Mouse (Mus musculus) liver, embryonic 16.5 days (tissue): ENCODE measurements around the gene Tnnc1. TPM values are rescaled to one million over a fixed set of nuclear protein-coding genes. Genes with fewer than 3 reads are reported as not detected.
A peak's percentile ranks its signal among the peaks of the same experiment; 100 is the strongest.

Experiments
- ATAC-seq: fragments of 200-750 bp; cut with Nextera tagmentation; 2 replicates; pipeline ENCODE4 v1.8.0; 2017; ENCODE audit warnings: low read depth, mild to moderate bottlenecking, moderate number of reproducible peaks, moderate library complexity
- H3K27ac ChIP-seq: fragments of 300-500 bp; sonication (generic); 2 replicates; pipeline ENCODE4 v1.5.1; 2014; ENCODE audit warnings: mild to moderate bottlenecking, low read length
- H3K27me3 ChIP-seq: fragments of 300-500 bp; sonication (generic); 2 replicates; pipeline ENCODE4 v1.6.1; 2014; ENCODE audit warnings: low read depth, low read length, mixed read lengths; ENCODE audit not compliant: control insufficient read depth, insufficient read depth
- H3K36me3 ChIP-seq: fragments of 300-500 bp; sonication (generic); 2 replicates; pipeline ENCODE4 v1.6.1; 2014; ENCODE audit warnings: mild to moderate bottlenecking; ENCODE audit not compliant: control insufficient read depth, insufficient read depth
- H3K4me1 ChIP-seq: fragments of 300-500 bp; sonication (generic); 2 replicates; pipeline ENCODE4 v1.6.1; 2014; ENCODE audit warnings: low read depth, low read length, mixed read lengths; ENCODE audit not compliant: control insufficient read depth
- H3K4me2 ChIP-seq: fragments of 300-500 bp; sonication (generic); 2 replicates; pipeline ENCODE4 v1.6.1; 2014; ENCODE audit warnings: low read depth, low read length, mixed read lengths
- H3K4me3 ChIP-seq: fragments of 300-500 bp; sonication (generic); 2 replicates; pipeline ENCODE4 v1.5.1; 2014; ENCODE audit warnings: low read depth, mild to moderate bottlenecking, low read length
- H3K9ac ChIP-seq: fragments of 300-500 bp; sonication (generic); 2 replicates; pipeline ENCODE4 v1.6.1; 2014; ENCODE audit warnings: low read depth, low read length
- H3K9me3 ChIP-seq: fragments of 300-500 bp; sonication (generic); replicated peaks from 2 replicates; pipeline ENCODE4 v1.6.1; 2016; ENCODE audit warnings: low read length; ENCODE audit not compliant: control insufficient read depth
- WGBS: fragments of 180-500 bp; shearing (Covaris S2); extraction: QIAGEN DNeasy Blood & Tissue Kit; methylation state at CpG from one replicate; pipeline ENCODE4 v1.1.7; 2014; ENCODE audit not compliant: insufficient replicate concordance; 5-methylcytosine and 5-hydroxymethylcytosine counted together
- polyA plus RNA-seq: library from polyadenylated mRNA; unstranded; fragments of >200 nt; fragmentation: Nextera tagmentation; extraction: Ambion mirVana; gene quantifications from 2 replicates; pipeline ENCODE4 v1.2.1, GENCODE M21; 2015

Gene Tnnc1
- polyA plus RNA-seq, 1 experiment from 2014 or later = 93.1 TPM

DNA sequence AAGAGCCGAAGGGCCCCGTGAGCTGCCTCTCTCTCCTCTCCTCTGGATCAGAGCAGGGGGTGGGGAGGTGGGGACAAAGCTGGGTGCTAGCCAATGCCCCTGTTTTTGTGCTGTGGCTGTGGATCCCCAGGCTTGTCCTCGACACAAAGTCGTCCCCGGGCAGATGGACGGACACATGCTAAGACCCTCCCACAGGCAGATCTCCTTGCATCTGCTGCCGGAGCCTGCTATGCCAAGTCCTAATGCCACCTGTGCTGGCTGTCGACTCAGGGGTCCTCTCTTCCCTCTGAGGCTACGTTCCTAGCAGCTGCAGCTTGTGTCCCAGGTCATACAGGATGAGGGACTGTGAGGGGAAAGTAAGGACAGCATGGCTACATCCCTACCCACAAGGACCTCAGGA, 41.3 kb upstream of the Tnnc1 start:
- WGBS = 49% methylated on average over 9 of the region's 9 CpGs

DNA sequence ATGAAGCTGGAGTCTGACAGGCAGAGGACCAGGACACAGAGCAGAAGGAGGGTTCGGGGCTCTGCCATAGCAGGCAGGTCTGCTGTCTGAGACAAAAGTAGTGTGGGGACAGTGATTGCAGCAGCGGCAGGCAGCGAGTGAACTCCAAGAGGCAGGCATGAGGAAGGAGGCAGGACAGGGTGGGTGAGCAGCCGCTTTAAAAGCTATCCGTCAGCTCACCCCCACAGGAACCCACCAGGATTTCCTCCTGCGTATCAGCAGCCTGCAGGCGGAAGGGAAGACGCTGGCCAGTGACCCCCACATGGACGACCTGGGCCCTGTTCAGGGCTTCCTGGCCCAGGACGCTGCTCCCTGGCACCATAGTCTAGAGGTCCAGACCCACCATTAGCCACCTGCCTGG, 39.7 kb upstream of the Tnnc1 start, which contains the start of gene Stab1:
Gene Stab1 (minus strand): TSS at position 217 of the 400 bp plus-strand sequence.
- Histone ChIP-seq H3K4me2 (no peak within 1 kb of the TSS), H3K27ac (no peak within 1 kb of the TSS), H3K4me3 (peak within 1 kb of the TSS; percentile 5), H3K36me3 (peaks cover 25% of the 10 kb centered on the region), H3K9me3 (no peaks in the 10 kb centered on the region), H3K27me3 (no peaks in the 10 kb centered on the region), H3K4me1 (peaks cover 19% of the 10 kb centered on the region), H3K9ac (no peak within 1 kb of the TSS)
- peak; percentile 12; the same call in 1 of the 2 replicates for ATAC-seq
- WGBS = 13% methylated on average over 10 of the region's 10 CpGs

More for the DNA sequence above, 41.3 kb upstream of the Tnnc1 start:
- peak overlapping the region; percentile 5 for H3K4me3 ChIP-seq
- ATAC-seq = no peak
- H3K27me3 ChIP-seq = no peaks in the 10 kb centered on the region
- H3K27ac ChIP-seq = no peak overlapping the region
- no peaks in the 10 kb centered on the region for H3K9me3 ChIP-seq
- peaks cover 16% of the 10 kb centered on the region for H3K4me1 ChIP-seq
- peak overlapping the region; percentile 26; the same call in 1 of the 2 replicates for H3K9ac ChIP-seq
- peaks cover 9% of the 10 kb centered on the region for H3K36me3 ChIP-seq
- H3K4me2 ChIP-seq = no peak overlapping the region

DNA sequence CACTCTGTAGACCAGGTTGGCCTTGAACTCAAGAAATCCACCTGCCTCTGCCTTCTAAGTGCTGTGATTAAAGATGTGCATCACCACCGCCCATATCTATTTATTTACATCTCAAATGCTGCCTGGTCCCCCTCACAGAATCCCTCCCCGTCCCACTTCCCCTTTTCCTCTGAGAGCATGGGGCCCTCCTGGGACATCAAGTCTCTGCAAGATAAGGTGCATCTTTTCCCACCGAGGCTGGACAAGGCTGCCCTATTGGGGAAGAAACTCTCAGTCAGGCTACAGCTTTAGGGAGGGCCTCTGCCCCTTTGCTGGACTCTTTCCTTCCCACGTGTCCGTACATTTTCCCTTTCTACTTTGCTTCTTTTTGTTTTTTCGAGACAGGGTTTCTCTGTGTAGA, 38.6 kb upstream of the Tnnc1 start:
- no peak for ATAC-seq
- Histone ChIP-seq H3K4me3 (no peak overlapping the region), H3K9ac (no peak overlapping the region), H3K36me3 (peaks cover 31% of the 10 kb centered on the region), H3K27ac (no peak overlapping the region), H3K4me1 (peaks cover 11% of the 10 kb centered on the region), H3K27me3 (no peaks in the 10 kb centered on the region), H3K4me2 (no peak overlapping the region), H3K9me3 (no peaks in the 10 kb centered on the region)
- 19% methylated on average over 6 of the region's 6 CpGs for WGBS

DNA sequence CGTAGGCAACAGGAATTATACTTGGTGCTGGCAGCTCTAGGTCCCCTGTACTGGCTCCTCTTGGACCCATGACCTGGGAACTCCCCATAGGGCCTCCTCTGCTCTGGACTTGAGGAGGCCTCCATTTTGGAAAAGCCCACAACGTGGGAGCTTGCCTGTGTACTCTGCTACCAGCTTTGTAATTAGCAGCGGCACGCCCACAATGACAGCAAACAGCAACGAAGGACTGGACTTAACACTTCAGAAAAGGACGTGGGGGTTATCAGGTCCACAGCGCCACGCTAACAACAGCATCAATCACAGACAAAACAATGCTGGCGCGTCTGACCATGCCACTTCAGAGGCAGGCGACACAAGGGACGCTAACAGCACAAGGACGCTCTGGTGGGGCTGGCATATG, 37.1 kb upstream of the Tnnc1 start:
- H3K4me3 ChIP-seq = no peak overlapping the region
- no peak overlapping the region for H3K9ac ChIP-seq
- H3K4me1 ChIP-seq = peaks cover 11% of the 10 kb centered on the region
- no peak for ATAC-seq
- no peak overlapping the region for H3K4me2 ChIP-seq
- H3K27ac ChIP-seq = no peak overlapping the region
- WGBS = 80% methylated on average over 13 of the region's 13 CpGs
- H3K9me3 ChIP-seq = no peaks in the 10 kb centered on the region
- H3K36me3 ChIP-seq = peaks cover 31% of the 10 kb centered on the region
- H3K27me3 ChIP-seq = no peaks in the 10 kb centered on the region

DNA sequence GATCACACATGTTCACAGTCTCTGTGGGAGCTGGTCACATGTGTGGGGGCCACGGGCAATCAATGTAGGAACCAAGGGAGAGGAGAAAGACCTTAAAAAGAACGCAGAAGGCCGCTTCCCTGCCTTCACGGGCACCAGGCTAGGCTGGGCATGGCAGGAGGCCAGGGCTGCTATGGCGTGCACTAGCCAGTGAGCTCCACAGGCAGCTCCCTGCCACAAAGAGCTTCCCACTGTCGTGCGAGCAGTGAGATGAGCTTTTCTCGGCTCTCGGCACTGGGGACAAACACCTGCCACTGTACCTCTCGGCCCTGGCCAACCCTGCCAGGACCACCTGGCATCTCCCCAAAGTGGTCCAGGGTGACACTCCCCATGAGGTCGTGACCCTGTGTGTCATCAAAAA, 36.7 kb upstream of the Tnnc1 start:
- Histone ChIP-seq H3K9me3 (no peaks in the 10 kb centered on the region), H3K27me3 (no peaks in the 10 kb centered on the region), H3K9ac (no peak overlapping the region), H3K36me3 (peaks cover 33% of the 10 kb centered on the region), H3K4me2 (no peak overlapping the region), H3K4me3 (no peak overlapping the region), H3K27ac (no peak overlapping the region), H3K4me1 (peaks cover 7% of the 10 kb centered on the region)
- ATAC-seq = no peak
- 81% methylated on average over 11 of the region's 11 CpGs for WGBS

DNA sequence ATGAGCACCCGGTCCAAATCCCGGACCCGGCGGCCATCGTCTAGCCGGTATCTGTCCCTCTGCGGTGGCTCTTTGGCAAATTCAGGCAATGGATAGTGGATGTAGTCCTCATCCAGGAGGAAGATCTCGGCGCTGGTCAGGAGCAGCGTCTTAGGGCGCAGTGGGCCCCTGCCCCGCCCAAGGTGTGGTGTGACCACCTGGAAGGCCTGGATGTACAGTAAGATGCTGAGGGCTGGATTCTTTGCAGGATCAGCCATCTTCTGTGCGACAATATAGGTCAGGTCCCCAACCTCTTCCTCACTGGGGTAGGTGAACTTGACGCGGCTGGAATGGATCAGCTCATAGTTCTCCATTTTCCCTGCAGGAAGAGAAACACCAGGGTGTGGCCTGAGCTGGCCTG, 36.3 kb upstream of the Tnnc1 start:
- Histone ChIP-seq H3K4me3 (no peak overlapping the region), H3K27me3 (no peaks in the 10 kb centered on the region), H3K4me2 (no peak overlapping the region), H3K9me3 (no peaks in the 10 kb centered on the region), H3K4me1 (peaks cover 5% of the 10 kb centered on the region), H3K36me3 (peaks cover 37% of the 10 kb centered on the region), H3K27ac (no peak overlapping the region), H3K9ac (no peak overlapping the region)
- no peak for ATAC-seq
- 87% methylated on average over 15 of the region's 15 CpGs for WGBS

DNA sequence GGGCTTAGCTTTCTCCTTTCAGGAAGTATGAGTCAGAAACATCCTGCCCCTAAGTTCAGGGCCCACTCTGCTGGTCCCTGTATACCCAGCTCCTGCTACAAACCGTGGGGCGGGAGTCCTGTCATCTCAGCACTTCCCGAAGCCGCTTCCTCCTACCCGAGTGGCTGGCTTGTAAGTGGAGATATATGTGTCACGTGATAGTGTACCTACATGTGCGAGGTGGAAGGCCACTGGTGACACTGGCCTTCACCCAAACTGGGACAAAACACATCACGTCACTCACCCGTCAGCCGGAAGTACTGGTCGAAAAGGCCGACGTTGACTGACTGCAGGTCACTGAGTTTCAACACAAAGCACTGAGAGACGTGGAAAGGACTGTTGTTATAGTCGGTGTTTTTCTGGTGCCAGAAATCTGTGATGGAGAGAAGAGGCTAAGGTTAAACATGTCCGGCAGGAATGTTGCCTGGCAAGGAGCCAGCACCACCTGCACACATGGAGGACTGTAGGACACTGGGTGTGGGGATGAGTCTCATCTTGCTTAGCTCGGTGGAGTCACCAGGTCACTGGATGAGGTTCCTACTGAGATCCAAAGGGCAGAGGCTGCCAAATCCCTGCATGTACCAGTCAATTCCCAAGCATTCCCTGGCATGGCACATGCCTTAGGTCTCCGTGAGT, 35.2 kb upstream of the Tnnc1 start:
- H3K27ac ChIP-seq = no peak overlapping the region
- H3K9me3 ChIP-seq = no peaks in the 10 kb centered on the region
- ATAC-seq = peak; percentile 51
- peaks cover 40% of the 10 kb centered on the region for H3K36me3 ChIP-seq
- peaks cover 5% of the 10 kb centered on the region for H3K4me1 ChIP-seq
- no peaks in the 10 kb centered on the region for H3K27me3 ChIP-seq
- H3K4me3 ChIP-seq = no peak overlapping the region
- WGBS = 69% methylated on average over 18 of the region's 18 CpGs
- no peak overlapping the region for H3K9ac ChIP-seq
- H3K4me2 ChIP-seq = no peak overlapping the region

DNA sequence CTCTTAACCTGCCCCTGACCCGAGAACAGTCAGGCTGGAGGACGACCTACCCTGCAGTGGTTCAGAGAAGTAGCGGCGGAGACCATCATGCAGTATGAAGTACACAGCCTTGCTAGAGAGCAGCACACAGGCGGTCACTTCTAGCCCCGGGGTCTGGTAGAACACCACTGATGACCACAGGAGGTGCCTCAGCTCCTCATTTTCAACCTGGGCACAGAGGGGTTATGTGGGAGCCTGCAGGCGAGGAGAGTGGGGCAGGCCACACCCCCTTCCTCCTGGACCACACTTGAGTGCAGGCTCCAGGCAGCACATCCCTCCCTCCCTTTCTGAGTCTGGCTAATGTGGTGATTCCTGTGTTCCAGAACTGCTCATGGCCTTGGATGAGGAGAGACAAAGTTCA, 34.6 kb upstream of the Tnnc1 start:
- H3K4me1 ChIP-seq = peaks cover 5% of the 10 kb centered on the region
- H3K27me3 ChIP-seq = no peaks in the 10 kb centered on the region
- no peak for ATAC-seq
- H3K36me3 ChIP-seq = peaks cover 40% of the 10 kb centered on the region
- no peaks in the 10 kb centered on the region for H3K9me3 ChIP-seq
- no peak overlapping the region for H3K4me2 ChIP-seq
- H3K27ac ChIP-seq = no peak overlapping the region
- 74% methylated on average over 7 of the region's 7 CpGs for WGBS
- H3K4me3 ChIP-seq = no peak overlapping the region
- H3K9ac ChIP-seq = no peak overlapping the region

DNA sequence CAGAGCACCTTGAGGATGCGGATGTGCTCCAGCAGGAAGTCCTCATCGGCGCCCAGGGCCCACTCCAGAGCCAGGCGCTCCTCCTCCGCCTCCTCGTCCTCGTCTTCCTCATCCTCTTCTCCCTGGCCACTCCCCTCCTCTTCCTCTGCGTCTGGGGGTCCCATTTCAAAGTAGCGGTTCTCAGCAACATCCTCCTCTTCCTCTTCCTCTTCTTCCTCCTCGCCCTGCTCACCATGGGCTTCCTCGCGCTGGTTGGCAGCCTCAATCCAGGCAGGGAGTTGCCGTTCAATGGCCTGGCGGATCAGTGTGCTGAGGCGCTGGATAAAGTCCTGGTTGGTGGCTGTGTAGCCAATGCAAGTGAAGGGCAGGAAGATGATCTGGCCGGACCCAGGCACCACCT, 30.8 kb upstream of the Tnnc1 start:
- no peak overlapping the region for H3K4me2 ChIP-seq
- no peak overlapping the region for H3K27ac ChIP-seq
- H3K36me3 ChIP-seq = peaks cover 38% of the 10 kb centered on the region
- H3K4me3 ChIP-seq = no peak overlapping the region
- H3K9ac ChIP-seq = no peak overlapping the region
- ATAC-seq = no peak
- H3K9me3 ChIP-seq = no peaks in the 10 kb centered on the region
- no peaks in the 10 kb centered on the region for H3K27me3 ChIP-seq
- peaks cover 3% of the 10 kb centered on the region for H3K4me1 ChIP-seq
- WGBS = 74% methylated on average over 16 of the region's 16 CpGs
